Mouse (Mus musculus): ENCODE results near the gene Lrmda. TPM values are rescaled to one million over a fixed set of nuclear protein-coding genes. Genes with fewer than 3 reads are reported as not detected.

Gene Lrmda
- polyA plus RNA-seq, 1 experiment, result not detected

- DNase-seq (ENCODE audit: low read depth), result peak; percentile 27
- TF ChIP-seq POLR2A (IDR thresholded peaks at IDR 0.05; ENCODE audit: borderline replicate concordance, extremely low read depth, insufficient read depth, insufficient read length, poor library complexity, severe bottlenecking), result no peak
- TF ChIP-seq CTCF (IDR thresholded peaks at IDR 0.05; ENCODE audit: borderline replicate concordance, extremely low read depth, insufficient read depth, insufficient read length), result no peak
Measured at GRCm38 (mm10) chr14:22721845-22722244, 702.3 kb downstream of the Lrmda start.

GRCm38 (mm10) chr14:22727548-22727947, 708.0 kb downstream of the Lrmda start:
- DNase-seq (ENCODE audit: low read depth), result no peak
- no peak for TF ChIP-seq POLR2A (IDR thresholded peaks at IDR 0.05; ENCODE audit: borderline replicate concordance, extremely low read depth, insufficient read depth, insufficient read length, poor library complexity, severe bottlenecking)
- TF ChIP-seq CTCF (IDR thresholded peaks at IDR 0.05; ENCODE audit: borderline replicate concordance, extremely low read depth, insufficient read depth, insufficient read length), result no peak

GRCm38 (mm10) chr14:22728611-22729223, 709.2 kb downstream of the Lrmda start:
- peak; percentile 52 for DNase-seq (ENCODE audit: low read depth)

GRCm38 (mm10) chr14:22738603-22739002, 719.1 kb downstream of the Lrmda start:
- DNase-seq (ENCODE audit: low read depth), result peak; percentile 88
- no peak for TF ChIP-seq POLR2A (IDR thresholded peaks at IDR 0.05; ENCODE audit: borderline replicate concordance, extremely low read depth, insufficient read depth, insufficient read length, poor library complexity, severe bottlenecking)
- TF ChIP-seq CTCF (IDR thresholded peaks at IDR 0.05; ENCODE audit: borderline replicate concordance, extremely low read depth, insufficient read depth, insufficient read length), result no peak

More at GRCm38 (mm10) chr14:22728611-22729223, 709.2 kb downstream of the Lrmda start:
- TF ChIP-seq CTCF (IDR thresholded peaks at IDR 0.05; ENCODE audit: borderline replicate concordance, extremely low read depth, insufficient read depth, insufficient read length) (no peak), POLR2A (IDR thresholded peaks at IDR 0.05; ENCODE audit: borderline replicate concordance, extremely low read depth, insufficient read depth, insufficient read length, poor library complexity, severe bottlenecking) (no peak)

- TF ChIP-seq POLR2A (IDR thresholded peaks at IDR 0.05; ENCODE audit: borderline replicate concordance, extremely low read depth, insufficient read depth, insufficient read length, poor library complexity, severe bottlenecking), result no peak
- TF ChIP-seq CTCF (IDR thresholded peaks at IDR 0.05; ENCODE audit: borderline replicate concordance, extremely low read depth, insufficient read depth, insufficient read length), result no peak
- no peak for DNase-seq (ENCODE audit: low read depth)
Measured at GRCm38 (mm10) chr14:22742527-22742926, 723.0 kb downstream of the Lrmda start.

GRCm38 (mm10) chr14:22743264-22743663, 723.8 kb downstream of the Lrmda start:
- no peak for DNase-seq (ENCODE audit: low read depth)
- TF ChIP-seq CTCF (IDR thresholded peaks at IDR 0.05; ENCODE audit: borderline replicate concordance, extremely low read depth, insufficient read depth, insufficient read length), result no peak
- TF ChIP-seq POLR2A (IDR thresholded peaks at IDR 0.05; ENCODE audit: borderline replicate concordance, extremely low read depth, insufficient read depth, insufficient read length, poor library complexity, severe bottlenecking), result no peak

GRCm38 (mm10) chr14:22744701-22745100, 725.2 kb downstream of the Lrmda start:
- peak; percentile 86 for DNase-seq (ENCODE audit: low read depth)
- TF ChIP-seq POLR2A (IDR thresholded peaks at IDR 0.05; ENCODE audit: borderline replicate concordance, extremely low read depth, insufficient read depth, insufficient read length, poor library complexity, severe bottlenecking) (no peak), CTCF (IDR thresholded peaks at IDR 0.05; ENCODE audit: borderline replicate concordance, extremely low read depth, insufficient read depth, insufficient read length) (no peak)

- TF ChIP-seq CTCF (IDR thresholded peaks at IDR 0.05; ENCODE audit: borderline replicate concordance, extremely low read depth, insufficient read depth, insufficient read length) (no peak), POLR2A (IDR thresholded peaks at IDR 0.05; ENCODE audit: borderline replicate concordance, extremely low read depth, insufficient read depth, insufficient read length, poor library complexity, severe bottlenecking) (no peak)
- peak; percentile 91 for DNase-seq (ENCODE audit: low read depth)
Measured at GRCm38 (mm10) chr14:22745263-22745881, 725.9 kb downstream of the Lrmda start.

GRCm38 (mm10) chr14:22745882-22746480, 726.5 kb downstream of the Lrmda start:
- DNase-seq (ENCODE audit: low read depth), result peak; percentile 91
- TF ChIP-seq POLR2A (IDR thresholded peaks at IDR 0.05; ENCODE audit: borderline replicate concordance, extremely low read depth, insufficient read depth, insufficient read length, poor library complexity, severe bottlenecking) (no peak), CTCF (IDR thresholded peaks at IDR 0.05; ENCODE audit: borderline replicate concordance, extremely low read depth, insufficient read depth, insufficient read length) (no peak)

- TF ChIP-seq POLR2A (IDR thresholded peaks at IDR 0.05; ENCODE audit: borderline replicate concordance, extremely low read depth, insufficient read depth, insufficient read length, poor library complexity, severe bottlenecking) (no peak), CTCF (IDR thresholded peaks at IDR 0.05; ENCODE audit: borderline replicate concordance, extremely low read depth, insufficient read depth, insufficient read length) (no peak)
- DNase-seq (ENCODE audit: low read depth), result no peak
Measured at GRCm38 (mm10) chr14:22747816-22748215, 728.3 kb downstream of the Lrmda start.

GRCm38 (mm10) chr14:22750409-22750808, 730.9 kb downstream of the Lrmda start:
- TF ChIP-seq POLR2A (IDR thresholded peaks at IDR 0.05; ENCODE audit: borderline replicate concordance, extremely low read depth, insufficient read depth, insufficient read length, poor library complexity, severe bottlenecking) (no peak), CTCF (IDR thresholded peaks at IDR 0.05; ENCODE audit: borderline replicate concordance, extremely low read depth, insufficient read depth, insufficient read length) (no peak)
- peak; percentile 20 for DNase-seq (ENCODE audit: low read depth)
